Mouse (Mus musculus): ENCODE data around the gene Fgfr2. TPM values are rescaled to one million over a fixed set of nuclear protein-coding genes. Genes with fewer than 3 reads are reported as not detected.

Fgfr2 gene
- polyA plus RNA-seq, 1 experiment from 2014 or later: 106 TPM

- no peaks in the 10 kb centered on the region for H3K9me3 ChIP-seq (ENCODE audit: control insufficient read depth, low read length)
- 2% methylated on average over 9 of the region's 9 CpGs for WGBS
- no peak overlapping the region; the same call in 1 of the 2 replicates for H3K4me2 ChIP-seq (ENCODE audit: low read depth, low read length)
- no peak overlapping the region for H3K9ac ChIP-seq (ENCODE audit: low read depth, low read length)
- peaks cover 86% of the 10 kb centered on the region for H3K27me3 ChIP-seq (replicated peaks; ENCODE audit: control insufficient read depth, insufficient read depth, low read length)
- H3K27ac ChIP-seq (replicated peaks; ENCODE audit: low read depth, low read length): no peak overlapping the region
- DNase-seq (ENCODE audit: low spot score) (no peak), ATAC-seq (ENCODE audit: low read depth) (no peak)
- no peaks in the 10 kb centered on the region for H3K36me3 ChIP-seq (ENCODE audit: control insufficient read depth, insufficient read depth, low read length)
- peaks cover 17% of the 10 kb centered on the region for H3K4me1 ChIP-seq (ENCODE audit: control insufficient read depth, insufficient read depth, low read length)
- H3K4me3 ChIP-seq (ENCODE audit: low read depth, low read length): peak overlapping the region; percentile 21
These were observed 1567.0 kb downstream of the Fgfr2 start for GRCm38 (mm10) chr7:131556116-131556515.

DNA sequence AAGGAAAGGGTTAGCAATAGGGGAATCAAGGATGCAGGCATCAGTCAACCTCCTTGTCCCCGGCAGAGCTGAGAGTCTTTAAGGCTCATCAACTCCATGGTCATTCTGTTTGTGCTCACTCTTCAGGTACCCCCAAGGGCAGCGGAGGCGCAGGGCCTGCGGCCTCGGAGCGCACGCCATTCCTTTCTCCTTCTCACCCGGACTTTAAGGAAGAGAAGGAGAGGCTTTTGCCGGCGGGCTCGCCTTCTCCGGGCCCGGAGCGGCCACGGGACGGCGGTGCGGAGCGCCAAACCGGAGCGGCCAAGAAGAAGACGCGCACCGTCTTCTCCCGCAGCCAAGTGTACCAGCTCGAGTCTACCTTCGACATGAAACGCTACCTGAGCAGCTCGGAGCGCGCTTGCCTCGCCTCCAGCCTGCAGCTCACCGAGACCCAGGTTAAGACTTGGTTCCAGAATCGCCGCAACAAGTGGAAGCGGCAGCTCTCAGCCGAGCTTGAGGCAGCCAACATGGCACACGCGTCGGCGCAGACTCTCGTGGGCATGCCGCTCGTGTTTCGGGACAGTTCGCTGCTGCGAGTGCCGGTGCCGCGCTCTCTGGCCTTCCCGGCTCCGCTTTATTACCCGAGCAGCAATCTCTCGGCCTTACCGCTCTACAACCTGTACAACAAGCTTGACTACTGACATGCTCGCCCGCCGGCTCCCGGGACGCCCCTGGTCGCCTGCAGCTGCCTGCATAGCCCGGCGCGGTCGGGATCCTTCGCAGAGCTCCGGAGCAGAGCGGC is 1567.7 kb downstream of the Fgfr2 start:
- Histone ChIP-seq H3K9me3 (ENCODE audit: control insufficient read depth, low read length) (no peaks in the 10 kb centered on the region), H3K27ac (replicated peaks; ENCODE audit: low read depth, low read length) (no peak overlapping the region), H3K4me3 (ENCODE audit: low read depth, low read length) (peak overlapping the region; percentile 21), H3K36me3 (ENCODE audit: control insufficient read depth, insufficient read depth, low read length) (no peaks in the 10 kb centered on the region), H3K9ac (ENCODE audit: low read depth, low read length) (no peak overlapping the region), H3K4me2 (ENCODE audit: low read depth, low read length) (peak overlapping the region; percentile 36), H3K4me1 (ENCODE audit: control insufficient read depth, insufficient read depth, low read length) (peaks cover 13% of the 10 kb centered on the region), H3K27me3 (replicated peaks; ENCODE audit: control insufficient read depth, insufficient read depth, low read length) (peaks cover 92% of the 10 kb centered on the region)
- DNase-seq (ENCODE audit: low spot score) (peak; percentile 40), ATAC-seq (ENCODE audit: low read depth) (no peak)
- under 1% methylated on average over 61 of the region's 68 CpGs for WGBS

GRCm38 (mm10) chr7:131554341-131555180 is 1568.6 kb downstream of the Fgfr2 start:
- Histone ChIP-seq H3K36me3 (ENCODE audit: control insufficient read depth, insufficient read depth, low read length) (no peaks in the 10 kb centered on the region), H3K27ac (replicated peaks; ENCODE audit: low read depth, low read length) (no peak overlapping the region), H3K9me3 (ENCODE audit: control insufficient read depth, low read length) (no peaks in the 10 kb centered on the region), H3K4me1 (ENCODE audit: control insufficient read depth, insufficient read depth, low read length) (peaks cover 13% of the 10 kb centered on the region), H3K27me3 (replicated peaks; ENCODE audit: control insufficient read depth, insufficient read depth, low read length) (peaks cover 100% of the 10 kb centered on the region), H3K9ac (ENCODE audit: low read depth, low read length) (no peak overlapping the region), H3K4me3 (ENCODE audit: low read depth, low read length) (peak overlapping the region; percentile 34), H3K4me2 (ENCODE audit: low read depth, low read length) (peak overlapping the region; percentile 55)
- ATAC-seq (ENCODE audit: low read depth): peak; percentile 30
- under 1% methylated on average over 37 of the region's 45 CpGs for whole genome bisulfite sequencing
- DNase-seq (ENCODE audit: low spot score): no peak

DNA sequence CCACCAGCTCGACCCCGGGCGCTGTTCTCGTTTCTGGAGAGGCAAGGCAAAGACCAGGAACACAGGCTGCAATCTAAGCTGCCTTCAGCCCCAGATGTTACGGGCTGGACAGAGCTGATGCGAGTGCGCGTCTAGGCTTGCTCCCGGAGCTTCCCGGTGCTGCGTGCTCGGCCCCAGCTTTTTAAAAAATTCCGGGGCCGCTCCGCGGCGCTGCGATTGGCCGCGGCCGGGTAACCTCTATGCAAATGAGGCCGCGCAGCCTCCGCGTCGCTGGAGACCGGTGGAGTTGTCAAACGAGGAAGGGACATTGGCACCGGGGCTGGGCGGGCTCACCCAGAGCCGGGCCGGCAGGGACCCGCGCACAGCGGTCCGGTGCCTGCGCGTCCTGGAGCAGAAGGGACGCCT is 1569.4 kb downstream of the Fgfr2 start:
- peak; percentile 33 for DNase-seq (ENCODE audit: low spot score)
- ATAC-seq (ENCODE audit: low read depth): peak; percentile 70
- H3K36me3 ChIP-seq (ENCODE audit: control insufficient read depth, insufficient read depth, low read length): no peaks in the 10 kb centered on the region
- no peaks in the 10 kb centered on the region for H3K9me3 ChIP-seq (ENCODE audit: control insufficient read depth, low read length)
- peak overlapping the region; percentile 34 for H3K4me3 ChIP-seq (ENCODE audit: low read depth, low read length)
- WGBS: under 1% methylated on average over 35 of the region's 39 CpGs
- H3K27ac ChIP-seq (replicated peaks; ENCODE audit: low read depth, low read length): no peak overlapping the region
- peak overlapping the region; percentile 55 for H3K4me2 ChIP-seq (ENCODE audit: low read depth, low read length)
- no peak overlapping the region for H3K9ac ChIP-seq (ENCODE audit: low read depth, low read length)
- H3K27me3 ChIP-seq (replicated peaks; ENCODE audit: control insufficient read depth, insufficient read depth, low read length): peaks cover 100% of the 10 kb centered on the region
- peaks cover 13% of the 10 kb centered on the region for H3K4me1 ChIP-seq (ENCODE audit: control insufficient read depth, insufficient read depth, low read length)

- DNase-seq (ENCODE audit: low spot score): no peak
- Histone ChIP-seq H3K27ac (replicated peaks; ENCODE audit: low read depth, low read length) (no peak overlapping the region), H3K4me2 (ENCODE audit: low read depth, low read length) (no peak overlapping the region), H3K9me3 (ENCODE audit: control insufficient read depth, low read length) (no peaks in the 10 kb centered on the region), H3K27me3 (replicated peaks; ENCODE audit: control insufficient read depth, insufficient read depth, low read length) (peaks cover 100% of the 10 kb centered on the region), H3K4me1 (ENCODE audit: control insufficient read depth, insufficient read depth, low read length) (peaks cover 13% of the 10 kb centered on the region), H3K36me3 (ENCODE audit: control insufficient read depth, insufficient read depth, low read length) (no peaks in the 10 kb centered on the region), H3K4me3 (ENCODE audit: low read depth, low read length) (no peak overlapping the region), H3K9ac (ENCODE audit: low read depth, low read length) (no peak overlapping the region)
- 2% methylated on average over 5 of the region's 5 CpGs for WGBS
- no peak for ATAC-seq (ENCODE audit: low read depth)
These were observed 1570.4 kb downstream of the Fgfr2 start for GRCm38 (mm10) chr7:131552781-131553180.

GRCm38 (mm10) chr7:131551931-131552741 is 1571.0 kb downstream of the Fgfr2 start:
- Histone ChIP-seq H3K4me1 (ENCODE audit: control insufficient read depth, insufficient read depth, low read length) (peaks cover 13% of the 10 kb centered on the region), H3K36me3 (ENCODE audit: control insufficient read depth, insufficient read depth, low read length) (no peaks in the 10 kb centered on the region), H3K9ac (ENCODE audit: low read depth, low read length) (no peak overlapping the region), H3K4me2 (ENCODE audit: low read depth, low read length) (no peak overlapping the region), H3K27me3 (replicated peaks; ENCODE audit: control insufficient read depth, insufficient read depth, low read length) (peaks cover 100% of the 10 kb centered on the region), H3K9me3 (ENCODE audit: control insufficient read depth, low read length) (no peaks in the 10 kb centered on the region), H3K27ac (replicated peaks; ENCODE audit: low read depth, low read length) (no peak overlapping the region), H3K4me3 (ENCODE audit: low read depth, low read length) (no peak overlapping the region)
- ATAC-seq (ENCODE audit: low read depth) (no peak), DNase-seq (ENCODE audit: low spot score) (no peak)
- under 1% methylated on average over 41 of the region's 42 CpGs for WGBS

GRCm38 (mm10) chr7:131551471-131551870 is 1571.7 kb downstream of the Fgfr2 start:
- DNase-seq (ENCODE audit: low spot score): no peak
- no peak for ATAC-seq (ENCODE audit: low read depth)
- no peaks in the 10 kb centered on the region for H3K9me3 ChIP-seq (ENCODE audit: control insufficient read depth, low read length)
- no peak overlapping the region for H3K9ac ChIP-seq (ENCODE audit: low read depth, low read length)
- no peak overlapping the region for H3K27ac ChIP-seq (replicated peaks; ENCODE audit: low read depth, low read length)
- H3K4me2 ChIP-seq (ENCODE audit: low read depth, low read length): no peak overlapping the region
- peaks cover 13% of the 10 kb centered on the region for H3K4me1 ChIP-seq (ENCODE audit: control insufficient read depth, insufficient read depth, low read length)
- H3K27me3 ChIP-seq (replicated peaks; ENCODE audit: control insufficient read depth, insufficient read depth, low read length): peaks cover 100% of the 10 kb centered on the region
- no peak overlapping the region for H3K4me3 ChIP-seq (ENCODE audit: low read depth, low read length)
- 1% methylated on average over 4 of the region's 4 CpGs for WGBS
- no peaks in the 10 kb centered on the region for H3K36me3 ChIP-seq (ENCODE audit: control insufficient read depth, insufficient read depth, low read length)

- H3K9ac ChIP-seq (ENCODE audit: low read depth, low read length): no peak within 1 kb of the TSS
- H3K27me3 ChIP-seq (replicated peaks; ENCODE audit: control insufficient read depth, insufficient read depth, low read length): peaks cover 100% of the 10 kb centered on the region
- peaks cover under 1% of the 10 kb centered on the region; the same call in 1 of the 2 replicates for H3K4me1 ChIP-seq (ENCODE audit: control insufficient read depth, insufficient read depth, low read length)
- WGBS: 4% methylated on average over 3 of the region's 3 CpGs
- ATAC-seq (ENCODE audit: low read depth) (no peak), DNase-seq (ENCODE audit: low spot score) (no peak)
- H3K4me2 ChIP-seq (ENCODE audit: low read depth, low read length): no peak within 1 kb of the TSS
- no peaks in the 10 kb centered on the region for H3K9me3 ChIP-seq (ENCODE audit: control insufficient read depth, low read length)
- no peak within 1 kb of the TSS for H3K27ac ChIP-seq (replicated peaks; ENCODE audit: low read depth, low read length)
- H3K4me3 ChIP-seq (ENCODE audit: low read depth, low read length): no peak within 1 kb of the TSS
- no peaks in the 10 kb centered on the region for H3K36me3 ChIP-seq (ENCODE audit: control insufficient read depth, insufficient read depth, low read length)
These were observed 1574.7 kb downstream of the Fgfr2 start, which contains the start of gene Hmx2 for GRCm38 (mm10) chr7:131548473-131548872. TSS of gene Hmx2 (plus strand) at chr7:131548773.
